Mouse (Mus musculus): ENCODE measurements around the gene Pcnt. TPM values are rescaled to one million over a fixed set of nuclear protein-coding genes. Genes with fewer than 3 reads are reported as not detected.

The Pcnt gene
- polyA plus RNA-seq (2014; fragmentation: Nextera tagmentation; extraction: Ambion mirVana): 11.8 and 13.1 TPM in 2 replicates

- Histone ChIP-seq H3K36me3 (ENCODE audit: control insufficient read depth, insufficient read depth, low read length) (peaks cover 32% of the 10 kb centered on the region), H3K9me3 (ENCODE audit: control insufficient read depth, low read length) (no peaks in the 10 kb centered on the region), H3K4me2 (ENCODE audit: low read length) (peak within 1 kb of the TSS; percentile 86), H3K27ac (replicated peaks in 1 of 2; ENCODE audit: control insufficient read depth in 1 of 2, insufficient read depth in 1 of 2, low read depth in 2 of 2, low read length in 2 of 2) (peak within 1 kb of the TSS; percentile 84 to 98), H3K4me1 (ENCODE audit: control insufficient read depth in 2 of 2, insufficient read depth in 2 of 2, low read length in 2 of 2) (peaks cover 2 to 16% of the 10 kb centered on the region in 2 experiments), H3K4me3 (ENCODE audit: control insufficient read depth in 1 of 2, insufficient read depth in 1 of 2, low read depth in 1 of 2, low read length in 2 of 2) (peak within 1 kb of the TSS; percentile 71 to 83), H3K9ac (ENCODE audit: low read length) (peak within 1 kb of the TSS; percentile 91), H3K27me3 (ENCODE audit: control insufficient read depth, insufficient read depth, low read length) (no peaks in the 10 kb centered on the region)
- under 1% methylated on average over 78 of the region's 78 CpGs for WGBS
- peak; percentile 98 for ATAC-seq (ENCODE audit: insufficient number of reproducible peaks, insufficient read depth, low FRiP score, low read depth)
These were observed at the start of gene Pcnt for GRCm38 (mm10) chr10:76442178-76443088. Gene Pcnt, minus strand, starts transcription at chr10:76442786.

GRCm38 (mm10) chr10:76489205-76489604, 46.6 kb upstream of the Pcnt start:
- H3K36me3 ChIP-seq (ENCODE audit: control insufficient read depth, insufficient read depth, low read length): peaks cover 95% of the 10 kb centered on the region
- H3K27me3 ChIP-seq (ENCODE audit: control insufficient read depth, insufficient read depth, low read length): no peaks in the 10 kb centered on the region
- no peak overlapping the region for H3K9ac ChIP-seq (ENCODE audit: low read length)
- no peak for ATAC-seq (ENCODE audit: insufficient number of reproducible peaks, insufficient read depth, low FRiP score, low read depth)
- 92% methylated on average over 15 of the region's 15 CpGs for WGBS
- H3K4me2 ChIP-seq (ENCODE audit: low read length): no peak overlapping the region
- H3K4me1 ChIP-seq (ENCODE audit: control insufficient read depth in 2 of 2, insufficient read depth in 2 of 2, low read length in 2 of 2): no peaks in the 10 kb centered on the region
- H3K27ac ChIP-seq (replicated peaks in 1 of 2; ENCODE audit: control insufficient read depth in 1 of 2, insufficient read depth in 1 of 2, low read depth in 2 of 2, low read length in 2 of 2): no peak overlapping the region
- H3K9me3 ChIP-seq (ENCODE audit: control insufficient read depth, low read length): no peaks in the 10 kb centered on the region
- no peak overlapping the region for H3K4me3 ChIP-seq (ENCODE audit: control insufficient read depth in 1 of 2, insufficient read depth in 1 of 2, low read depth in 1 of 2, low read length in 2 of 2)

- Histone ChIP-seq H3K4me3 (ENCODE audit: control insufficient read depth in 1 of 2, insufficient read depth in 1 of 2, low read depth in 1 of 2, low read length in 2 of 2) (no peak overlapping the region), H3K27me3 (ENCODE audit: control insufficient read depth, insufficient read depth, low read length) (no peaks in the 10 kb centered on the region), H3K4me2 (ENCODE audit: low read length) (no peak overlapping the region), H3K4me1 (ENCODE audit: control insufficient read depth in 2 of 2, insufficient read depth in 2 of 2, low read length in 2 of 2) (no peaks in the 10 kb centered on the region), H3K9ac (ENCODE audit: low read length) (no peak overlapping the region), H3K36me3 (ENCODE audit: control insufficient read depth, insufficient read depth, low read length) (peaks cover 95% of the 10 kb centered on the region), H3K27ac (replicated peaks in 1 of 2; ENCODE audit: control insufficient read depth in 1 of 2, insufficient read depth in 1 of 2, low read depth in 2 of 2, low read length in 2 of 2) (no peak overlapping the region), H3K9me3 (ENCODE audit: control insufficient read depth, low read length) (no peaks in the 10 kb centered on the region)
- 74% methylated on average over 8 of the region's 8 CpGs for WGBS
- ATAC-seq (ENCODE audit: insufficient number of reproducible peaks, insufficient read depth, low FRiP score, low read depth): no peak
These were observed 45.7 kb upstream of the Pcnt start for GRCm38 (mm10) chr10:76488265-76488664.

GRCm38 (mm10) chr10:76486302-76486701, 43.7 kb upstream of the Pcnt start:
- peaks cover 99% of the 10 kb centered on the region for H3K36me3 ChIP-seq (ENCODE audit: control insufficient read depth, insufficient read depth, low read length)
- H3K27me3 ChIP-seq (ENCODE audit: control insufficient read depth, insufficient read depth, low read length): no peaks in the 10 kb centered on the region
- no peak for ATAC-seq (ENCODE audit: insufficient number of reproducible peaks, insufficient read depth, low FRiP score, low read depth)
- no peak overlapping the region for H3K4me3 ChIP-seq (ENCODE audit: control insufficient read depth in 1 of 2, insufficient read depth in 1 of 2, low read depth in 1 of 2, low read length in 2 of 2)
- H3K9me3 ChIP-seq (ENCODE audit: control insufficient read depth, low read length): no peaks in the 10 kb centered on the region
- H3K4me1 ChIP-seq (ENCODE audit: control insufficient read depth in 2 of 2, insufficient read depth in 2 of 2, low read length in 2 of 2): no peaks in the 10 kb centered on the region; a peak in 1 of 4 replicates
- no peak overlapping the region for H3K9ac ChIP-seq (ENCODE audit: low read length)
- no peak overlapping the region for H3K27ac ChIP-seq (replicated peaks in 1 of 2; ENCODE audit: control insufficient read depth in 1 of 2, insufficient read depth in 1 of 2, low read depth in 2 of 2, low read length in 2 of 2)
- no peak overlapping the region for H3K4me2 ChIP-seq (ENCODE audit: low read length)
- 100% methylated on average over 2 of the region's 2 CpGs for WGBS

- H3K9ac ChIP-seq (ENCODE audit: low read length): no peak overlapping the region
- no peaks in the 10 kb centered on the region for H3K9me3 ChIP-seq (ENCODE audit: control insufficient read depth, low read length)
- no peak overlapping the region for H3K4me3 ChIP-seq (ENCODE audit: control insufficient read depth in 1 of 2, insufficient read depth in 1 of 2, low read depth in 1 of 2, low read length in 2 of 2)
- H3K36me3 ChIP-seq (ENCODE audit: control insufficient read depth, insufficient read depth, low read length): peaks cover 99% of the 10 kb centered on the region
- H3K27ac ChIP-seq (replicated peaks in 1 of 2; ENCODE audit: control insufficient read depth in 1 of 2, insufficient read depth in 1 of 2, low read depth in 2 of 2, low read length in 2 of 2): peak overlapping the region; percentile 4 to 53; a peak in 3 of 4 replicates
- no peak for ATAC-seq (ENCODE audit: insufficient number of reproducible peaks, insufficient read depth, low FRiP score, low read depth)
- H3K4me2 ChIP-seq (ENCODE audit: low read length): no peak overlapping the region
- WGBS: 49% methylated on average over 6 of the region's 6 CpGs
- H3K4me1 ChIP-seq (ENCODE audit: control insufficient read depth in 2 of 2, insufficient read depth in 2 of 2, low read length in 2 of 2): no peaks in the 10 kb centered on the region; a peak in 1 of 4 replicates
- H3K27me3 ChIP-seq (ENCODE audit: control insufficient read depth, insufficient read depth, low read length): no peaks in the 10 kb centered on the region
These were observed 38.9 kb upstream of the Pcnt start for GRCm38 (mm10) chr10:76481480-76481879.

GRCm38 (mm10) chr10:76480851-76481250, 38.3 kb upstream of the Pcnt start:
- Histone ChIP-seq H3K36me3 (ENCODE audit: control insufficient read depth, insufficient read depth, low read length) (peaks cover 99% of the 10 kb centered on the region), H3K27ac (replicated peaks in 1 of 2; ENCODE audit: control insufficient read depth in 1 of 2, insufficient read depth in 1 of 2, low read depth in 2 of 2, low read length in 2 of 2) (peak overlapping the region; percentile 4 to 53; a peak in 3 of 4 replicates), H3K4me2 (ENCODE audit: low read length) (no peak overlapping the region), H3K9me3 (ENCODE audit: control insufficient read depth, low read length) (no peaks in the 10 kb centered on the region), H3K27me3 (ENCODE audit: control insufficient read depth, insufficient read depth, low read length) (no peaks in the 10 kb centered on the region), H3K4me1 (ENCODE audit: control insufficient read depth in 2 of 2, insufficient read depth in 2 of 2, low read length in 2 of 2) (no peaks in the 10 kb centered on the region; a peak in 1 of 4 replicates), H3K4me3 (ENCODE audit: control insufficient read depth in 1 of 2, insufficient read depth in 1 of 2, low read depth in 1 of 2, low read length in 2 of 2) (no peak overlapping the region), H3K9ac (ENCODE audit: low read length) (no peak overlapping the region)
- 95% methylated on average over 13 of the region's 13 CpGs for WGBS
- ATAC-seq (ENCODE audit: insufficient number of reproducible peaks, insufficient read depth, low FRiP score, low read depth): no peak

GRCm38 (mm10) chr10:76473759-76474158, 31.2 kb upstream of the Pcnt start:
- Histone ChIP-seq H3K27ac (replicated peaks in 1 of 2; ENCODE audit: control insufficient read depth in 1 of 2, insufficient read depth in 1 of 2, low read depth in 2 of 2, low read length in 2 of 2) (no peak overlapping the region), H3K4me2 (ENCODE audit: low read length) (no peak overlapping the region), H3K4me1 (ENCODE audit: control insufficient read depth in 2 of 2, insufficient read depth in 2 of 2, low read length in 2 of 2) (no peaks in the 10 kb centered on the region), H3K36me3 (ENCODE audit: control insufficient read depth, insufficient read depth, low read length) (peaks cover 83% of the 10 kb centered on the region), H3K9ac (ENCODE audit: low read length) (no peak overlapping the region), H3K27me3 (ENCODE audit: control insufficient read depth, insufficient read depth, low read length) (no peaks in the 10 kb centered on the region), H3K4me3 (ENCODE audit: control insufficient read depth in 1 of 2, insufficient read depth in 1 of 2, low read depth in 1 of 2, low read length in 2 of 2) (no peak overlapping the region), H3K9me3 (ENCODE audit: control insufficient read depth, low read length) (no peaks in the 10 kb centered on the region)
- ATAC-seq (ENCODE audit: insufficient number of reproducible peaks, insufficient read depth, low FRiP score, low read depth): no peak
- WGBS: 90% methylated on average over 5 of the region's 5 CpGs
